Mouse (Mus musculus) embryonic fibroblast, embryonic 13.5 days (primary cell): ENCODE measurements around the gene Gstm5. TPM values are rescaled to one million over a fixed set of nuclear protein-coding genes. Genes with fewer than 3 reads are reported as not detected.

ENCODE experiments used
- H3K27ac ChIP-seq: 2 replicates; pipeline ENCODE4 v1.5.1; 2012; ENCODE audit warnings: low read length, control low read depth, inconsistent platforms; ENCODE audit not compliant: insufficient read depth
- H3K4me1 ChIP-seq: 2 replicates; pipeline ENCODE4 v1.6.1; 2011; ENCODE audit warnings: low read length; ENCODE audit not compliant: control insufficient read depth, insufficient read depth
- H3K4me3 ChIP-seq: 2 replicates; pipeline ENCODE4 v1.5.1; 2011; ENCODE audit warnings: mild to moderate bottlenecking, control low read depth, low read length; ENCODE audit not compliant: insufficient read depth
- CTCF ChIP-seq: IDR thresholded peaks from 2 replicates; pipeline ENCODE4 v1.5.1; 2011; ENCODE audit warnings: mild to moderate bottlenecking, control low read depth, low read length, moderate library complexity, borderline replicate concordance; ENCODE audit not compliant: insufficient read depth
- POLR2A ChIP-seq: IDR thresholded peaks from 2 replicates; pipeline ENCODE4 v1.6.1; 2011; ENCODE audit warnings: low read depth, mild to moderate bottlenecking, control low read depth, low read length, moderate library complexity
- polyA plus RNA-seq: library from polyadenylated mRNA; stranded (reverse); fragments of >200 nt; gene quantifications from 2 replicates; pipeline ENCODE4 v1.2.4, GENCODE M21; 2011; ENCODE audit warnings: low read depth; ENCODE audit not compliant: missing spikeins, insufficient read length

Gene Gstm5
- polyA plus RNA-seq, 1 experiment = 75.4 TPM

DNA sequence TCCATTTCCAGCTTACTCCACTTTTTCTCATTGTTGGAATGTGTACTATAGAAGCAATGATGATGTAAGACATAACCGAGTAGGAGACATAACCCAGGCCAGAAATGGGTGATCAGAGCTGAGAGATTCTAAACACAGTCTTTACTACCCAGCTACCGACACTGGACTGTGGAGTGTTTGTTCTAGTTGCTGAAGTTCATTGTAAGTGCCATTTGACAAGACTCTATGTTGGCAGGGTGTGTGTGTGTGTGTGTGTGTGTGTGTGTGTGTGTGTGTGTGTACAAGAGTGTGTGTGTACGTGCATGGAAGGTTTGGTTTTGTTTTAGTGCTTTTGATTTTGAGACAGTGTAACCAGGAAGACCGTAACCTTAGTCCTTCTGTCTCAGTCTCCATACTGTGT is 34.1 kb downstream of the Gstm5 start:
- peaks cover 3% of the 10 kb centered on the region; the same call in 1 of the 2 replicates for H3K4me1 ChIP-seq
- no peak for TF ChIP-seq CTCF
- TF ChIP-seq POLR2A = no peak
- no peak overlapping the region for H3K27ac ChIP-seq
- no peak overlapping the region for H3K4me3 ChIP-seq

- TF ChIP-seq POLR2A (no peak), CTCF (no peak)
- Histone ChIP-seq H3K27ac (no peak overlapping the region), H3K4me1 (peaks cover 3% of the 10 kb centered on the region; the same call in 1 of the 2 replicates), H3K4me3 (no peak overlapping the region)
Observed at GRCm38 (mm10) chr3:107931134-107931533, 35.5 kb downstream of the Gstm5 start.

DNA sequence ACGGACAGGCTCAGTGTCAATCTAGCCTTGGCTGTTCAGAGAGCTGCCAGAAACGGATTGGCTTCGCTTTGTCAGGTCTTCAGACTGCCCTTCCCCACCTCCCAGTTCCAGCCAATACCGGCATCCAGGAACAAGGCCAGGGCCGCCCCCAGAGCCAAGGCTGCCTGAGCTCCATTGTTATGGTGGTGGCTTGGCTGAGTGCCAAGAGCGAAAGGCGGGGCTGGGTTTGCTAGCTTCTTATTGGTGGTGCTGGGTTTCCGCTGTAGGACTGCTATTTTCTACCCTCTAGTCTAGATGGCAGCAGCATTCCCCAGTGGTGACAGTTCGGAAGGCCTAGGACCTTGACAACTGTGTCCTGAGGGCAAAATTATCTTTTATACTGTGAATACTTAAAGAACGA is 36.0 kb downstream of the Gstm5 start, which contains the start of gene Gstm7:
Gene Gstm7, minus strand, starts transcription at position 148 of the 400 bp plus-strand sequence.
- Histone ChIP-seq H3K27ac (no peak within 1 kb of the TSS), H3K4me1 (peaks cover 3% of the 10 kb centered on the region; the same call in 1 of the 2 replicates), H3K4me3 (no peak within 1 kb of the TSS)
- no peak for TF ChIP-seq POLR2A
- no peak for TF ChIP-seq CTCF

DNA sequence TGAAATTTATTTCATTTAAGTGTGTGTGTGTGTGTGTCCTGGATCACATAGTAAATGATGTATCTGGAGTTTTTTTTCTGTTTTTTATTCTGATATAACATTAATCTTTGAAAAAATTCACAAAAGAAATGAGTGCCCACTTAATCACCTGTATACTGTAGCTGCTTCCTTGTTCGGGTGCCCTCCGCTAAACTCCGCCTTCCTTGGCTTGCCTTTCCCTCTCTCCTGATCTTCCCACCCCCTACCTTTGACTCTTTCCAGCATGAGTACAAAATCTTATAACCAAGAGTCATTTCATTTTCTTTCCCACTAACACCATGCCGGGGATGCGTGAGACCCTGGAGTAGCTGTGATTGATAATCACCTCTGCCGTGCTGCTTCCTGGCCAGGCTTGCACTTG is 36.5 kb downstream of the Gstm5 start:
- Histone ChIP-seq H3K4me1 (peaks cover 3% of the 10 kb centered on the region; the same call in 1 of the 2 replicates), H3K27ac (no peak overlapping the region), H3K4me3 (no peak overlapping the region)
- TF ChIP-seq POLR2A (no peak), CTCF (no peak)

GRCm38 (mm10) chr3:107935268-107935667 is 39.6 kb downstream of the Gstm5 start:
- peaks cover 7% of the 10 kb centered on the region; the same call in 1 of the 2 replicates for H3K4me1 ChIP-seq
- no peak overlapping the region for H3K4me3 ChIP-seq
- H3K27ac ChIP-seq = 0 out of 2 replicates have a peak overlapping the region, but pooled peaks have one; percentile 3
- TF ChIP-seq CTCF (no peak), POLR2A (no peak)

DNA sequence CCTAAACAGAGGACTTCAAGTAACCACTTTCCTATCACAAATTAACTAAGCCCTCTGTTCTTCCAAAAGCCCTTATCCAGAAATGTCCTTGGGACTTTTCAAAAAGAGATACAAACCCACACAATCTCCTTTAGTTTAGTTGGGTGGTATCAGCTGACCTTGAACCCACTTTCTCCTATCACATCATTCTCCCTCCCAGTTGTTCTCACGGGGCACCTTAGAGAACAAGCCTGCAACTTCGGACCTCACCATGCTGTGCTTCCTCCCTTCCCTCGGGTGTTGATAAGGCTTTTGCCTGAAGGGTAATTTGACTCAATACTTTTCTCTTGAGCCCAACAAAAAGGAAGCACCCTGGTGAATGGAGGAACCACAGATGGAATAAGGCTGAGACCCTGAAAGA is 40.3 kb downstream of the Gstm5 start:
- TF ChIP-seq POLR2A = no peak
- no peak for TF ChIP-seq CTCF
- Histone ChIP-seq H3K4me3 (no peak overlapping the region), H3K27ac (no peak overlapping the region), H3K4me1 (peaks cover 11% of the 10 kb centered on the region; the same call in 1 of the 2 replicates)

DNA sequence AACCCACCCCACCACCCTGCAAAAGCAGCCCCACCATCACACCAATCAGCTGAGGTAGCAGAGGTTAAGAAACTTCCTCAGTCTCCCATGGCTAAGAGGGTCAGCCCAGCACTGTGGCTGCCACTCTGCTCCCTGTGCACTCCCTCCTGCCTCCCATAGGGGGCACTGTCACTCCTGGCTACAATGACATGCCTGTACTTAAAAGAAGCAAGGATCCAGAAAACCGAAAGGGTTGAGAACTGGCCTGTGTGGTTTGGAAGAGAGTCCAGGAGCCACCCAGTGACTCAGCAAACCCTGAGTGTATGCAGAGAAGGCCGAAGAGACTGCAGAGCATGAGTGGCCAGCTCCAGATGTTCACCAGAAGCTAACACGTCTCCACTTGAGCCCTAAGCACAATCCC is 43.8 kb downstream of the Gstm5 start:
- Histone ChIP-seq H3K4me3 (no peak overlapping the region), H3K4me1 (peaks cover 11% of the 10 kb centered on the region; the same call in 1 of the 2 replicates), H3K27ac (peak overlapping the region; percentile 63)
- TF ChIP-seq POLR2A = no peak
- TF ChIP-seq CTCF = peak; percentile 89; the same call in 1 of the 2 replicates

DNA sequence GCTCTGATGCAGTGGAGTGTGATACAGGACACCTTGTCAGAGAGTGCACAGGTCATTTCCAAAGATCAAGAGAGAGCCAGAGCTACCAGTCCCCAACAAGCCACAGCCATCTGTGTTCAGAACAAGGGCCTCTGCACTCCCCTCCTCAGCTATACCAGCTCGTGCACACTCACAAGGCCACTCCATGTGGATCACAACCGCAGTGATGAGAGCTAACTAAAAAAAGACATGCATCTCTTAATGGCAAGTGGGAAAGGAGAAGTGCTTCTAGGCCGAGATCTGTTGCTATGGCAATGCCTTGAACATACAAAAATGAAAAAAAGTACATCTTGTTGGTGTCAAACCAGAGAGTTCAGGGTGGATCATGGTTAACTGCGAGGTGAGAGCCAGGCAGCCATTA is 44.2 kb downstream of the Gstm5 start:
- TF ChIP-seq CTCF = no peak
- TF ChIP-seq POLR2A = no peak
- H3K4me1 ChIP-seq = peaks cover 11% of the 10 kb centered on the region; the same call in 1 of the 2 replicates
- no peak overlapping the region for H3K4me3 ChIP-seq
- H3K27ac ChIP-seq = peak overlapping the region; percentile 63

DNA sequence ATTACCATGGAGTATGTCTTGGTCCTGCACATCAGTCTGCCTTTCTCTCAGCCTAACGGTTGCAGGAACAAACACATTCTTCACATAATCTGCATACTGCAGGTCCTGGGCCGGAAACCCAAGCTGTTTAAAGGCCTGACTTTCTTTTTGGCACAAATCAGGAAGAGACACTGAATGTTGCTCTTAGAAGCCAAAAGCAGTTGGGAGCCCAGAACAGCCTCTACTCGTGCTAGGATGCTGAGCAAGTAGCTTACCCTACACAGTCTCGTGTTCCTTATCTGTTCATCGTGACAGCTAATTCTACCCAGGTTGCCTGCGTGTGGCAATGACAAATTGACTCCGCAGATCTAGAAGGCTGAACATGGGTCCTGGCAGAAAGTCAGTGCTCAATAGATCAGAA is 44.9 kb downstream of the Gstm5 start:
- Histone ChIP-seq H3K4me1 (peaks cover 11% of the 10 kb centered on the region; the same call in 1 of the 2 replicates), H3K27ac (peak overlapping the region; percentile 63), H3K4me3 (no peak overlapping the region)
- TF ChIP-seq CTCF = no peak
- TF ChIP-seq POLR2A = no peak

DNA sequence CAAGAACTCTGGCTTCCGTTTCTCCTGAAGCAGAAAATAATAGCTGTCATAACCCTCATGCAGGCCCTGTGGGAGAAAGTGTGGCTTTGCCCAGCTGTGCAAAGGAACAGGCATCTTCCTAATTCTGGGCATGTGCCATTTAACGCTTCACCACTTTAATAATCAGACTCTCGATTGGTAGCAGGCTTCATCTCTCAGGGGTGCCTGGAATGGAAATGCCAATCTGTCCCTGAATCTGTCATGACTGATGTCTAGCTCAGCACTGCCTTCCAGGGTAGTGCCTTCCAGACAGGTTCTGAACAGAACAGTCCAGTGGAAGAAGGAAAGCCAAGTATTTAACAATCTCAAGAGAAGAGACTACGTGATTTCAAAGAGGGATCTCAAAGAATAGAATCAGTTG is 45.6 kb downstream of the Gstm5 start:
- TF ChIP-seq CTCF (no peak), POLR2A (no peak)
- Histone ChIP-seq H3K27ac (no peak overlapping the region), H3K4me1 (peaks cover 11% of the 10 kb centered on the region; the same call in 1 of the 2 replicates), H3K4me3 (no peak overlapping the region)
